Mouse (Mus musculus) hindbrain, postnatal 0 days (tissue): Measurements from ENCODE around the gene Olfr786. TPM values are rescaled to one million over a fixed set of nuclear protein-coding genes. Genes with fewer than 3 reads are reported as not detected.

Experiments
- ATAC-seq: fragments of 200-750 bp; cut with Nextera tagmentation; 2 replicates; pipeline ENCODE4 v1.8.0; 2017; ENCODE audit warnings: mild to moderate bottlenecking, moderate TSS enrichment, moderate library complexity
- DNase-seq: peaks from one replicate; pipeline ENCODE4 v3.0.0-alpha.2; 2015; ENCODE audit warnings: low spot score
- H3K27ac ChIP-seq: fragments of 300-500 bp; sonication (generic); 2 replicates; pipeline ENCODE4 v1.5.1; 2014; ENCODE audit warnings: mild to moderate bottlenecking
- H3K27me3 ChIP-seq: fragments of 300-500 bp; sonication (generic); 2 replicates; pipeline ENCODE4 v1.6.1; 2014; ENCODE audit warnings: low read length, mixed read lengths; ENCODE audit not compliant: insufficient read depth
- H3K36me3 ChIP-seq: fragments of 300-500 bp; sonication (generic); 2 replicates; pipeline ENCODE4 v1.6.1; 2014; ENCODE audit warnings: low read length, mixed read lengths; ENCODE audit not compliant: insufficient read depth
- H3K4me1 ChIP-seq: fragments of 300-500 bp; sonication (generic); 2 replicates; pipeline ENCODE4 v1.6.1; 2014; ENCODE audit warnings: antibody characterized with exemption, low read length, mixed read lengths; ENCODE audit not compliant: insufficient read depth
- H3K4me2 ChIP-seq: fragments of 300-500 bp; sonication (generic); 2 replicates; pipeline ENCODE4 v1.6.1; 2014; ENCODE audit warnings: low read depth, mild to moderate bottlenecking, low read length, moderate library complexity, mixed read lengths
- H3K4me3 ChIP-seq: fragments of 300-500 bp; sonication (generic); 2 replicates; pipeline ENCODE4 v1.5.1; 2014; ENCODE audit warnings: low read length
- H3K9ac ChIP-seq: fragments of 300-500 bp; sonication (generic); replicated peaks from 2 replicates; pipeline ENCODE4 v1.6.1; 2014; ENCODE audit warnings: mild to moderate bottlenecking, low read length, moderate library complexity, mixed read lengths
- H3K9me3 ChIP-seq: fragments of 300-500 bp; sonication (generic); 2 replicates; pipeline ENCODE4 v1.6.1; 2016; ENCODE audit warnings: low read length, mixed read lengths
- CTCF ChIP-seq: IDR thresholded peaks from 2 replicates; pipeline ENCODE4 v1.5.1; 2016; ENCODE audit warnings: antibody characterized with exemption, control low read depth, low read depth
- WGBS: fragments of 180-500 bp; shearing (Covaris S2); extraction: QIAGEN DNeasy Blood & Tissue Kit; methylation state at CpG from one replicate; pipeline ENCODE4 v1.1.7; 2014; 5-methylcytosine and 5-hydroxymethylcytosine counted together
- polyA plus RNA-seq: library from polyadenylated mRNA; unstranded; fragments of >200 nt; fragmentation: Nextera tagmentation; extraction: Ambion mirVana; gene quantifications from 2 replicates; pipeline ENCODE4 v1.2.1, GENCODE M21; 2015
- total RNA-seq: library from RNA; depleted of rRNA; stranded (reverse); fragments of >200 nt; gene quantifications from 2 replicates; pipeline ENCODE4 v1.2.3, GENCODE M21; 2014; rRNA removed

The Olfr786 gene
- total RNA-seq, result not detected in 2 replicates
- polyA plus RNA-seq, result not detected in 2 replicates

GRCm38 (mm10) chr10:129427006-129427405 lies at the start of gene Olfr786:
Olfr786 (plus strand) TSS chr10:129427306.
- no peak for TF ChIP-seq CTCF
- Histone ChIP-seq H3K9me3 (no peaks in the 10 kb centered on the region), H3K36me3 (no peaks in the 10 kb centered on the region), H3K4me2 (no peak within 1 kb of the TSS), H3K27ac (no peak within 1 kb of the TSS), H3K4me1 (no peaks in the 10 kb centered on the region), H3K9ac (no peak within 1 kb of the TSS), H3K27me3 (no peaks in the 10 kb centered on the region), H3K4me3 (no peak within 1 kb of the TSS)
- ATAC-seq (no peak), DNase-seq (no peak)

- no peak within 1 kb of the TSS for H3K4me3 ChIP-seq
- H3K27ac ChIP-seq, result no peak within 1 kb of the TSS
- H3K4me2 ChIP-seq, result no peak within 1 kb of the TSS
- no peaks in the 10 kb centered on the region for H3K9me3 ChIP-seq
- H3K9ac ChIP-seq, result no peak within 1 kb of the TSS
- DNase-seq (no peak), ATAC-seq (no peak)
- no peak for TF ChIP-seq CTCF
- no peaks in the 10 kb centered on the region for H3K27me3 ChIP-seq
- H3K36me3 ChIP-seq, result no peaks in the 10 kb centered on the region
- H3K4me1 ChIP-seq, result no peaks in the 10 kb centered on the region
These were observed 43.3 kb upstream of the Olfr786 start, which contains the start of gene Olfr784 for GRCm38 (mm10) chr10:129383783-129384182. Olfr784 (plus strand) TSS chr10:129384083.

- Histone ChIP-seq H3K9ac (no peak overlapping the region), H3K9me3 (no peaks in the 10 kb centered on the region), H3K36me3 (no peaks in the 10 kb centered on the region), H3K27ac (no peak overlapping the region), H3K4me1 (no peaks in the 10 kb centered on the region), H3K4me2 (no peak overlapping the region), H3K27me3 (no peaks in the 10 kb centered on the region), H3K4me3 (no peak overlapping the region)
- 37% methylated on average over 5 of the region's 5 CpGs for WGBS
- TF ChIP-seq CTCF, result no peak
- ATAC-seq (no peak), DNase-seq (no peak)
These were observed 26.2 kb upstream of the Olfr786 start for GRCm38 (mm10) chr10:129400892-129401291.

DNA sequence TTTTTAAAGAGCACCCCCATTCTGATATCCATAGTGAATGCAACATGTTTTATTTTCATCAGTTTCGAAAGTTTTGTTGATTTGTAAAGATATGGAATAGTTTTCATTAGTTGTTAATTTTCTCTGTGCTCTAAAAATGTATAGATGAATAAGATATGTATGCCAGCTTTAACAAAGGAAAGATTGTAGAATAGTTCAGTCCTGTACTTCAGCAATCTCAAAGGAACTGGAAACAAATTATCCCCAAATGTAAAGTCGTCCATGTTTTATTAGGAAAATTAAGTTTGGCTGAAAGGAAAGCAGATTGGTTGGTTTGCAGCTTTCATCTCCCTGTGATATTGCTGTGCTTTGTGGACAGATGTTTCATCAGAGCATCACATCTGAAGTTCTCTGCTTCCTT lies 22.0 kb upstream of the Olfr786 start, which contains the start of gene Olfr785:
TSS of gene Olfr785 (plus strand) at position 301 of the 400 bp plus-strand sequence.
- Histone ChIP-seq H3K36me3 (no peaks in the 10 kb centered on the region), H3K27ac (no peak within 1 kb of the TSS), H3K4me2 (no peak within 1 kb of the TSS), H3K9me3 (no peaks in the 10 kb centered on the region), H3K27me3 (no peaks in the 10 kb centered on the region), H3K4me1 (no peaks in the 10 kb centered on the region), H3K4me3 (no peak within 1 kb of the TSS), H3K9ac (no peak within 1 kb of the TSS)
- no peak for TF ChIP-seq CTCF
- WGBS, result 79% methylated on average over 2 of the region's 2 CpGs
- ATAC-seq, result no peak
- no peak for DNase-seq

DNA sequence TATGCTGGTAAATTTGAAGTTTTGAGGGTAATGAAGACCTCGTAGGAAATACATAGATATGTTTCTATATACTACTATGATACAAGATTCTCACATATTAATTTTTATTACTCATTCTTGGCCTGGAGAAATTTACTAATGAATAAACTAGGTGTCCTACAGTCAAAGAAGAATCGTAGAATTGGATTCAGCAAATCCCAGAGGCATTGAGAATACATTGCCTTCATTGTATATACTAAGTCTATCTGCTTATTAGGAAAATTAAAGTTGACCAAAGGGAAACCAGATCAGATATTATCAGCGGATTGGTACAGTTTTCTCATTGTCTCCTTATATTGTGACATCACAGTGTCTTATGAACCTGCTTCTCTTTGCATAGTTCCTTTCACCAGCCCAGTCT lies 34.5 kb downstream of the Olfr786 start, which contains the start of gene Olfr787:
TSS of gene Olfr787 (plus strand) at position 301 of the 400 bp plus-strand sequence.
- Histone ChIP-seq H3K4me2 (no peak within 1 kb of the TSS), H3K9me3 (no peaks in the 10 kb centered on the region), H3K9ac (no peak within 1 kb of the TSS), H3K36me3 (no peaks in the 10 kb centered on the region), H3K4me3 (no peak within 1 kb of the TSS), H3K4me1 (no peaks in the 10 kb centered on the region), H3K27ac (no peak within 1 kb of the TSS), H3K27me3 (no peaks in the 10 kb centered on the region)
- TF ChIP-seq CTCF, result no peak
- ATAC-seq (no peak), DNase-seq (no peak)
- WGBS, result 87% methylated on average over 3 of the region's 3 CpGs

GRCm38 (mm10) chr10:129470698-129471097 lies 43.6 kb downstream of the Olfr786 start, which contains the start of gene Olfr788:
Olfr788 (plus strand) TSS chr10:129470998.
- no peak for TF ChIP-seq CTCF
- Histone ChIP-seq H3K9ac (no peak within 1 kb of the TSS), H3K4me2 (no peak within 1 kb of the TSS), H3K36me3 (no peaks in the 10 kb centered on the region), H3K27me3 (no peaks in the 10 kb centered on the region), H3K27ac (no peak within 1 kb of the TSS), H3K4me3 (no peak within 1 kb of the TSS), H3K4me1 (no peaks in the 10 kb centered on the region), H3K9me3 (no peaks in the 10 kb centered on the region)
- ATAC-seq (no peak), DNase-seq (no peak)

DNA sequence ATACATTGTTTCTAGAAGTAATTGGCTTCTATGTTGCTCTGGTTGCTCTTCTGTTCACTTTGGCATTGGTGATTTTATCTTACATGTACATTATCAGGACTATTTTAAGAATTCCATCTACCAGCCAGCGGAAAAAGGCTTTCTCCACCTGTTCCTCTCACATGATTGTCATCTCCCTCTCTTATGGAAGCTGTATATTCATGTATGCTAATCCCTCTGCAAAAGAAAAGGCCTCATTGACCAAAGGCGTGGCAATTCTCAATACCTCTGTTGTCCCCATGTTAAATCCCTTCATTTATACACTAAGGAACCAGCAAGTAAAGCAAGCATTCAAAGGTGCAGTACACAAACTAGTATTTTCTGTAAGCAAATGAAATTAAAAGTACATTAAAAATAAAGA lies 46.1 kb downstream of the Olfr786 start:
- DNase-seq, result no peak
- ATAC-seq, result no peak
- no peak overlapping the region for H3K4me2 ChIP-seq
- TF ChIP-seq CTCF, result no peak
- no peak overlapping the region for H3K27ac ChIP-seq
- no peaks in the 10 kb centered on the region for H3K36me3 ChIP-seq
- WGBS, result 72% methylated on average over 2 of the region's 2 CpGs
- H3K4me1 ChIP-seq, result no peaks in the 10 kb centered on the region
- no peak overlapping the region for H3K9ac ChIP-seq
- H3K27me3 ChIP-seq, result no peaks in the 10 kb centered on the region
- H3K4me3 ChIP-seq, result no peak overlapping the region
- no peaks in the 10 kb centered on the region for H3K9me3 ChIP-seq
